Mouse (Mus musculus) limb, embryonic 12.5 days (tissue): ENCODE data around the gene Rbm26. TPM values are rescaled to one million over a fixed set of nuclear protein-coding genes. Genes with fewer than 3 reads are reported as not detected.

Source experiments
- polyA plus RNA-seq: library from polyadenylated mRNA; unstranded; fragments of >200 nt; fragmentation: Nextera tagmentation; extraction: Ambion mirVana; gene quantifications from 2 replicates; pipeline ENCODE4 v1.2.1, GENCODE M21; 2016

Rbm26 gene
- polyA plus RNA-seq, 1 experiment from 2014 or later = 52.0 TPM

Other genes starting within 250 kb of the Rbm26 start
- gene Ndfip2, start 81.2 kb upstream of the Rbm26 start, polyA plus RNA-seq = 55.0 and 55.1 TPM in 2 replicates